Mouse (Mus musculus): ENCODE data around the gene Cep112.

Gene Cep112

GRCm38 (mm10) chr11:108443893-108444563 is 19.0 kb downstream of the Cep112 start:
- intact Hi-C loops (cut with DNase I), result no loop called here

GRCm38 (mm10) chr11:108447148-108447547 is 22.2 kb downstream of the Cep112 start:
- intact Hi-C loops (cut with DNase I), result loop anchor here (5.0 kb wide), 1 partner anchor 745 kb away; no protein-coding TSS in a partner anchor

- intact Hi-C loops (cut with DNase I), result loop anchor here (2.0 to 5.0 kb wide), 3 partner anchors 473 to 742 kb away; no protein-coding TSS in a partner anchor
These were observed 24.8 kb downstream of the Cep112 start for GRCm38 (mm10) chr11:108449811-108450210.

- intact Hi-C loops (cut with DNase I), result no loop called here
These were observed 34.6 kb downstream of the Cep112 start for GRCm38 (mm10) chr11:108459599-108459998.

GRCm38 (mm10) chr11:108464138-108464537 is 39.1 kb downstream of the Cep112 start:
- intact Hi-C loops (cut with DNase I), result no loop called here

- intact Hi-C loops (cut with DNase I), result no loop called here
These were observed 39.8 kb downstream of the Cep112 start for GRCm38 (mm10) chr11:108464715-108465301.

- intact Hi-C loops (cut with DNase I), result no loop called here
These were observed 50.7 kb downstream of the Cep112 start for GRCm38 (mm10) chr11:108475738-108476137.

- intact Hi-C loops (cut with DNase I), result no loop called here
These were observed 51.2 kb downstream of the Cep112 start for GRCm38 (mm10) chr11:108476226-108476625.

GRCm38 (mm10) chr11:108483976-108484375 is 59.0 kb downstream of the Cep112 start:
- intact Hi-C loops (cut with DNase I), result no loop called here

GRCm38 (mm10) chr11:108488256-108488655 is 63.3 kb downstream of the Cep112 start:
- intact Hi-C loops (cut with DNase I), result no loop called here

GRCm38 (mm10) chr11:108489863-108490262 is 64.9 kb downstream of the Cep112 start:
- intact Hi-C loops (cut with DNase I), result no loop called here

- intact Hi-C loops (cut with DNase I), result no loop called here
These were observed 83.2 kb downstream of the Cep112 start for GRCm38 (mm10) chr11:108508190-108508589.

GRCm38 (mm10) chr11:108527725-108528363 is 102.9 kb downstream of the Cep112 start:
- intact Hi-C loops (cut with DNase I), result no loop called here

GRCm38 (mm10) chr11:108532901-108533300 is 107.9 kb downstream of the Cep112 start:
- intact Hi-C loops (cut with DNase I), result no loop called here

- intact Hi-C loops (cut with DNase I), result no loop called here
These were observed 109.0 kb downstream of the Cep112 start for GRCm38 (mm10) chr11:108534014-108534413.

- intact Hi-C loops (cut with DNase I), result loop anchor here (2.0 kb wide), 1 partner anchor 52 kb away; no protein-coding TSS in a partner anchor
These were observed 128.1 kb downstream of the Cep112 start for GRCm38 (mm10) chr11:108552997-108553622.

GRCm38 (mm10) chr11:108553881-108554280 is 128.9 kb downstream of the Cep112 start:
- intact Hi-C loops (cut with DNase I), result loop anchor here (2.0 kb wide), 1 partner anchor 53 kb away; no protein-coding TSS in a partner anchor

- intact Hi-C loops (cut with DNase I), result no loop called here
These were observed 133.6 kb downstream of the Cep112 start for GRCm38 (mm10) chr11:108558544-108558943.

- intact Hi-C loops (cut with DNase I), result no loop called here
These were observed 134.5 kb downstream of the Cep112 start for GRCm38 (mm10) chr11:108559506-108559905.

GRCm38 (mm10) chr11:108562076-108562475 is 137.1 kb downstream of the Cep112 start:
- intact Hi-C loops (cut with DNase I), result no loop called here

- intact Hi-C loops (cut with DNase I), result no loop called here
These were observed 161.7 kb downstream of the Cep112 start for GRCm38 (mm10) chr11:108586551-108587184.

All from adrenal gland (tissue).